Mouse (Mus musculus): Measurements from ENCODE around the gene Hdac9. TPM values are rescaled to one million over a fixed set of nuclear protein-coding genes. Genes with fewer than 3 reads are reported as not detected.

Hdac9 gene
- polyA plus RNA-seq, 1 experiment from 2014 or later = 0.45 TPM

GRCm38 (mm10) chr12:34658568-34658967 lies 258.3 kb downstream of the Hdac9 start:
- peaks cover 32% of the 10 kb centered on the region for H3K27me3 ChIP-seq
- DNase-seq (ENCODE audit: low read depth, low spot score) (no peak), ATAC-seq (no peak)
- ChIA-PET POLR2A (no interaction called here), CTCF (interaction anchor here (0.9 kb wide), 1 partner anchor 524 kb away, joined by 3 read pairs; no protein-coding TSS in a partner anchor)
- in situ Hi-C loops (cut with MboI; ENCODE audit: low pct_unique_long_range_greater_than_20kb) = loop anchor here (5.0 to 25.0 kb wide), 5 partner anchors 201 to 1271 kb away; partner anchors contain the start of gene Efcab10
- no peak for TF ChIP-seq CTCF (IDR thresholded peaks at IDR 0.05)

GRCm38 (mm10) chr12:34658119-34658518 lies 258.8 kb downstream of the Hdac9 start:
- ChIA-PET CTCF (interaction anchor here (0.9 kb wide), 1 partner anchor 525 kb away, joined by 3 read pairs; no protein-coding TSS in a partner anchor), POLR2A (no interaction called here)
- peaks cover 34% of the 10 kb centered on the region for H3K27me3 ChIP-seq
- ATAC-seq = no peak
- DNase-seq (ENCODE audit: low read depth, low spot score) = no peak
- peak; percentile 70 for TF ChIP-seq CTCF (IDR thresholded peaks at IDR 0.05)
- in situ Hi-C loops (cut with MboI; ENCODE audit: low pct_unique_long_range_greater_than_20kb) = loop anchor here (5.0 to 25.0 kb wide), 5 partner anchors 201 to 1271 kb away; partner anchors contain the start of gene Efcab10

GRCm38 (mm10) chr12:34653615-34654014 lies 263.3 kb downstream of the Hdac9 start:
- no peak for DNase-seq (ENCODE audit: low read depth, low spot score)
- TF ChIP-seq CTCF (IDR thresholded peaks at IDR 0.05) = peak; percentile 48
- H3K27me3 ChIP-seq = peaks cover 20% of the 10 kb centered on the region
- no peak for ATAC-seq
- ChIA-PET POLR2A (interaction anchor here (0.5 kb wide), 1 partner anchor 1202 kb away, joined by 5 read pairs; no protein-coding TSS in a partner anchor), CTCF (no interaction called here)
- in situ Hi-C loops (cut with MboI; ENCODE audit: low pct_unique_long_range_greater_than_20kb) = loop anchor here (25.0 kb wide), 3 partner anchors 1166 to 1266 kb away; partner anchors contain the start of gene Efcab10

GRCm38 (mm10) chr12:34648753-34649152 lies 268.1 kb downstream of the Hdac9 start:
- in situ Hi-C loops (cut with MboI; ENCODE audit: low pct_unique_long_range_greater_than_20kb) = no loop called here
- ATAC-seq = no peak
- H3K27me3 ChIP-seq = peaks cover 18% of the 10 kb centered on the region
- no peak for DNase-seq (ENCODE audit: low read depth, low spot score)
- no peak for TF ChIP-seq CTCF (IDR thresholded peaks at IDR 0.05)
- ChIA-PET POLR2A (interaction anchor here (0.6 kb wide), 1 partner anchor 160 kb away, joined by 3 read pairs; no protein-coding TSS in a partner anchor), CTCF (no interaction called here)

- CTCF ChIA-PET = no interaction called here
- peaks cover 10% of the 10 kb centered on the region for H3K27me3 ChIP-seq
- ATAC-seq (no peak), DNase-seq (ENCODE audit: low read depth, low spot score) (no peak)
- TF ChIP-seq CTCF (IDR thresholded peaks at IDR 0.05) = no peak
- POLR2A ChIA-PET = interaction anchor here (0.6 kb wide), 1 partner anchor 14 kb away, joined by 4 read pairs; no protein-coding TSS in a partner anchor
- in situ Hi-C loops (cut with MboI; ENCODE audit: low pct_unique_long_range_greater_than_20kb) = no loop called here
Measured at GRCm38 (mm10) chr12:34641705-34642259, 275.1 kb downstream of the Hdac9 start.

- peaks cover 6% of the 10 kb centered on the region for H3K27me3 ChIP-seq
- TF ChIP-seq CTCF (IDR thresholded peaks at IDR 0.05) = no peak
- DNase-seq (ENCODE audit: low read depth, low spot score) (no peak), ATAC-seq (no peak)
- in situ Hi-C loops (cut with MboI; ENCODE audit: low pct_unique_long_range_greater_than_20kb) = no loop called here
- ChIA-PET CTCF (no interaction called here), POLR2A (interaction anchor here (0.6 kb wide), 1 partner anchor 330 kb away, joined by 3 read pairs; no protein-coding TSS in a partner anchor)
Measured at GRCm38 (mm10) chr12:34637238-34638124, 279.4 kb downstream of the Hdac9 start.

GRCm38 (mm10) chr12:34619101-34619500 lies 297.8 kb downstream of the Hdac9 start:
- in situ Hi-C loops (cut with MboI; ENCODE audit: low pct_unique_long_range_greater_than_20kb) = no loop called here
- no peak for ATAC-seq
- POLR2A ChIA-PET = no interaction called here
- CTCF ChIA-PET = no interaction called here
- no peak for DNase-seq (ENCODE audit: low read depth, low spot score)
- no peak for TF ChIP-seq CTCF (IDR thresholded peaks at IDR 0.05)
- no peaks in the 10 kb centered on the region for H3K27me3 ChIP-seq

- POLR2A ChIA-PET = no interaction called here
- ATAC-seq (no peak), DNase-seq (ENCODE audit: low read depth, low spot score) (no peak)
- no peaks in the 10 kb centered on the region for H3K27me3 ChIP-seq
- CTCF ChIA-PET = no interaction called here
- in situ Hi-C loops (cut with MboI; ENCODE audit: low pct_unique_long_range_greater_than_20kb) = no loop called here
- no peak for TF ChIP-seq CTCF (IDR thresholded peaks at IDR 0.05)
Measured at GRCm38 (mm10) chr12:34618321-34618720, 298.6 kb downstream of the Hdac9 start.

- in situ Hi-C loops (cut with MboI; ENCODE audit: low pct_unique_long_range_greater_than_20kb) = no loop called here
- POLR2A ChIA-PET = no interaction called here
- no peak for TF ChIP-seq CTCF (IDR thresholded peaks at IDR 0.05)
- H3K27me3 ChIP-seq = no peaks in the 10 kb centered on the region
- CTCF ChIA-PET = no interaction called here
- DNase-seq (ENCODE audit: low read depth, low spot score) (no peak), ATAC-seq (no peak)
Measured at GRCm38 (mm10) chr12:34617836-34618235, 299.1 kb downstream of the Hdac9 start.

- in situ Hi-C loops (cut with MboI; ENCODE audit: low pct_unique_long_range_greater_than_20kb) = no loop called here
- POLR2A ChIA-PET = no interaction called here
Measured at GRCm38 (mm10) chr12:34614796-34615195, 302.1 kb downstream of the Hdac9 start.

GRCm38 (mm10) chr12:34612511-34612910 lies 304.4 kb downstream of the Hdac9 start:
- H3K27me3 ChIP-seq = peaks cover 3% of the 10 kb centered on the region
- ATAC-seq = no peak
- DNase-seq (ENCODE audit: low read depth, low spot score) = no peak
- ChIA-PET POLR2A (no interaction called here), CTCF (no interaction called here)
- in situ Hi-C loops (cut with MboI; ENCODE audit: low pct_unique_long_range_greater_than_20kb) = no loop called here
- TF ChIP-seq CTCF (IDR thresholded peaks at IDR 0.05) = no peak

More at GRCm38 (mm10) chr12:34614796-34615195, 302.1 kb downstream of the Hdac9 start:
- no peak for DNase-seq (ENCODE audit: low read depth, low spot score)
- ATAC-seq = no peak
- CTCF ChIA-PET = no interaction called here
- no peak for TF ChIP-seq CTCF (IDR thresholded peaks at IDR 0.05)
- H3K27me3 ChIP-seq = peaks cover 3% of the 10 kb centered on the region

Measured in Patski (cell line).